Mouse (Mus musculus) bone marrow, adult 2 months (tissue): ENCODE measurements around the gene Rad51b.

Experiments
- CTCF ChIP-seq: fragments of 200-500 bp; IDR thresholded peaks from 2 replicates; pipeline ENCODE4 v1.5.1; 2011; ENCODE audit warnings: low read length, control low read depth; ENCODE audit not compliant: control insufficient read depth, insufficient read depth
- POLR2A ChIP-seq: fragments of 200-500 bp; IDR thresholded peaks from 2 replicates; pipeline ENCODE4 v1.6.1; 2011; ENCODE audit warnings: low read depth, mild to moderate bottlenecking, control low read depth, low read length, borderline replicate concordance; ENCODE audit not compliant: control insufficient read depth

DNA sequence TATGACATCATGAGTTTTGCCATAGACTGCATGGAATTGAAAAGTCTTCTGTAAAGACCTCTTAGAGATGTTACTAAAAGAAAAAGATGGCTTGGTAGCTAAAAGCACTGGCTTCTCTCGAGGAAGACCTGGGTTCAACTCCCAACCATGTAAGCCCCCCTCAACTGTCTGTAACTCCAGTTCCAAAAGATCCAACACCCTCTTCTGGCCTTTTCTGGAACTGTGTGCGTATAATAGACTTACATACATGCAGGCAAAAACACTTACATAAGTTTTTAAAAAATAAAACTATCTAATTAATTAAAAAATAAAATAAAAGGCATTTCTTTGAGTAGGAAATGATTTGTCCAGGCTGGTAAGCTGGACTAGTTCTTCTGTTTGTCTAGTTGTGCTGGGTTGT is 387.3 kb downstream of the Rad51b start:
- TF ChIP-seq CTCF (no peak), POLR2A (no peak)
